Mouse (Mus musculus) kidney, adult 2 months (tissue): Measurements from ENCODE around the gene Ptrhd1. TPM values are rescaled to one million over a fixed set of nuclear protein-coding genes. Genes with fewer than 3 reads are reported as not detected.
A peak's percentile ranks its signal among the peaks of the same experiment; 100 is the strongest.

ENCODE experiments used
- DNase-seq: peaks from one replicate; pipeline ENCODE4 v3.0.0; 2021
- H3K27ac ChIP-seq: fragments of 200-500 bp; 2 replicates; pipeline ENCODE4 v1.5.1; 2012; ENCODE audit warnings: low read depth, low read length, control low read depth, inconsistent platforms; ENCODE audit not compliant: insufficient read depth
- H3K27me3 ChIP-seq: fragments of 200-500 bp; replicated peaks from 2 replicates; pipeline ENCODE4 v1.6.1; 2012; ENCODE audit warnings: mild to moderate bottlenecking, moderate library complexity, low read length, inconsistent platforms; ENCODE audit not compliant: control insufficient read depth, insufficient read depth
- H3K36me3 ChIP-seq: fragments of 200-500 bp; 2 replicates; pipeline ENCODE4 v1.6.1; 2012; ENCODE audit warnings: mild to moderate bottlenecking, moderate library complexity, low read length, inconsistent platforms; ENCODE audit not compliant: control insufficient read depth, insufficient read depth
- H3K4me1 ChIP-seq: fragments of 200-500 bp; 2 replicates; pipeline ENCODE4 v1.6.1; 2011; ENCODE audit warnings: low read length; ENCODE audit not compliant: control insufficient read depth, insufficient read depth
- H3K4me3 ChIP-seq: fragments of 200-500 bp; 2 replicates; pipeline ENCODE4 v1.5.1; 2011; ENCODE audit warnings: mild to moderate bottlenecking, low read depth, low read length, control low read depth; ENCODE audit not compliant: insufficient read depth
- CTCF ChIP-seq: fragments of 200-500 bp; conservative IDR thresholded peaks from 2 replicates; pipeline ENCODE4 v1.5.1; 2011; ENCODE audit warnings: low read depth, mild to moderate bottlenecking, control low read depth, low read length, moderate library complexity, mixed read lengths; ENCODE audit not compliant: insufficient read depth, insufficient read length
- POLR2A ChIP-seq: fragments of 200-500 bp; IDR thresholded peaks from one replicate; pipeline ENCODE4 v1.6.1; 2011; ENCODE audit warnings: low read depth, low read length, control low read depth
- WGBS: fragments of 180-500 bp; shearing (Covaris S2); methylation state at CpG from one replicate; pipeline ENCODE4 v1.1.7; 2018; 5-methylcytosine and 5-hydroxymethylcytosine counted together
- polyA plus RNA-seq: library from polyadenylated mRNA; depleted of rRNA; stranded (reverse); fragments of >200 nt; gene quantifications from 2 replicates; pipeline ENCODE4 v1.2.3, GENCODE M21; 2012

Ptrhd1 gene
- polyA plus RNA-seq, 1 experiment: 4.2 TPM

DNA sequence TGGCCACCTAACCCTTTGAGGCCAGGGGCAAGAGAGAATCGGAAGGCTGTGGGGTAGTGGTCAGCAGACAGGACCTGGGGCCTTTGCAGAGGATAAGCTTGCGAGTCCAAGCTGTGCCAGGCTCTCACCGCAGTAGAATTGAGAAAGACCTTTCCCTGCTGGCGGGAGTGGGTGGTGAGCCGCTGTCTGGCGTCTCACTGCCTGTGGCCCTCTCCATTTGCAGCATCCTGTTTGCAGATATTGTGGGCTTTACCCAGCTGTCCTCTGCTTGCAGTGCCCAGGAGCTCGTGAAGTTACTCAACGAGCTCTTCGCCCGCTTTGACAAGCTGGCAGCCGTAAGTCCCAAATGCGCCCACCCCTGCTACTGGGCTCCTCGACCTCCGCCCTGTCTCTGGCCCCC, 39.2 kb upstream of the Ptrhd1 start:
- Histone ChIP-seq H3K27me3 (no peaks in the 10 kb centered on the region), H3K27ac (no peak overlapping the region), H3K4me1 (no peaks in the 10 kb centered on the region), H3K36me3 (no peaks in the 10 kb centered on the region), H3K4me3 (no peak overlapping the region)
- no peak for TF ChIP-seq POLR2A
- TF ChIP-seq CTCF: no peak
- 91% methylated on average over 14 of the region's 14 CpGs for WGBS
- DNase-seq: no peak

DNA sequence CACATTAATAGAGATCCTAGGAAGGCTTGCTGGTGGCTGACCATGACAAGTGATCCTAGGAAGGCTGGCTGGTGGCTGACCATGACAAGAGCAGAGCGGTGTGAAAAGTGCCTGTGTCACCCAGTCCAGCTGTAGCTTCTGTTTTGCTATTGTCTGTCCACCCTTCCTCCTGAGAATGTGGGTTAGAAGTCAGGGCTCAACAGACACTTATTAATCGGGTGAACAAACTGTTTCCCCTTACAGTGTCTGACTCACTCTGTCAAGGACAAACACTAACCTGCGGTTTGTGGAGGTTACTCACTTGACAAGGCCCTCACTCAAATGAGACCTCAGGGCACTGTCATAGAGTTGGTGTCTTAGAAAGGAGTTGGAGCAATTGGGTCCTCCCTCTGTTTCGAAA, 35.1 kb upstream of the Ptrhd1 start:
- TF ChIP-seq CTCF (no peak), POLR2A (no peak)
- Histone ChIP-seq H3K4me1 (no peaks in the 10 kb centered on the region), H3K36me3 (no peaks in the 10 kb centered on the region), H3K27me3 (no peaks in the 10 kb centered on the region), H3K27ac (no peak overlapping the region), H3K4me3 (no peak overlapping the region)
- 82% methylated on average over 4 of the region's 4 CpGs for WGBS
- DNase-seq: no peak

DNA sequence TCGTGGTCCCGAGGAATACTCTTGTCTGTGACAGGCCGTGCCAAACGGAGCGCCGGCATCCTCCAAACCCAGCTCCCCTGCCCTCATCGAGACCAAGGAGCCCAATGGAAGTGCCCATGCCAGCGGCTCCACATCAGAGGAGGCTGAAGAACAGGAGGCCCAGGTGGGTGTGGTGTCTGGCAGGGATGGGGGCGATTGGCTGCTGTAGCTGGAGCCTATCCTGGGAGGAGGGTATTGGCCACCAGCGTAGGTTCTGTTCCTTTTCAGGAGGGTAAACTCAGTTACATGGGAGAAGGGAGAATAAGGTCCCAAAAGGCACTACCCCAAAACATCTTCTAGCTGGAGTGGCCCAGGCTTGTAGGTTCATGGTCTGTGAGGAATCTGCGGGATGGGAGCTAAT, 34.6 kb upstream of the Ptrhd1 start:
- H3K4me3 ChIP-seq: no peak overlapping the region
- no peak for DNase-seq
- TF ChIP-seq CTCF (no peak), POLR2A (no peak)
- no peaks in the 10 kb centered on the region for H3K4me1 ChIP-seq
- H3K36me3 ChIP-seq: no peaks in the 10 kb centered on the region
- no peak overlapping the region for H3K27ac ChIP-seq
- no peaks in the 10 kb centered on the region for H3K27me3 ChIP-seq
- WGBS: 95% methylated on average over 11 of the region's 11 CpGs

DNA sequence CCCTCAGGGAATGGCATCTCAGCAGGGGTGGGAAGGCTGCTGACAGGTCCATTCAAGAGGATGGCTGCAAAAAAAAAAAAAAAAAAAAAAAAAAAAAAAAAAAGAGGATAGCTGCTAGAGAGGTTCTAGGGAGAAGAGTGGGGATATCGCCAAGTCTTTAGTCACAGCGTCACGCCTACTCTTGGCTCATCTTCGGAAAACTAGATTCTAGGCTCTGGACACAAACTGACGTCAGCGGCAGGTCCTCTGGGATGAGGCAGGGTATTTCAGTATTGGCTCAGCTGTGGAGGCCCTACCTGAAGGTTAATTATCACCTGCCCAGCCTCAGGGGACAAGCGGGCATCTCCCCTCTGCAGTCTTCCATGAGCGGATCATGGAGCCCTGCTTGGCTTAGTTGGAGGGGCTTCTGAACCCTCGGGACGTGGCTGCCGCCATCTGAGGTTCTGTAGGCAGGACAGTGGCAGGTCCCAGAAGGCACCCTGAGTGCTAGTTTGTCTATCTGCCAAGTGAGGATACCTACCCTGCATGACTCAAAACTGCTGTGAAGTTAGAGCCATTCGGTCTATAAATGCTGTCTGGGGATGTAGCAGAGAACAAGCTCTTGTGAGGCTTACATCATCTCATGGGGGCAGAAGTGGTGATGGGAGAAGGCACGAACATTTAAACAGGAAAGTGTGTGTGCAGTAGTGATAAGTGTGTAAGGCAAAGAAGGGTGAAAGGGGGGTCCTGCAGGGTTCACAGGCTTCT, 32.2 kb upstream of the Ptrhd1 start:
- Histone ChIP-seq H3K27me3 (no peaks in the 10 kb centered on the region), H3K4me3 (no peak overlapping the region), H3K4me1 (no peaks in the 10 kb centered on the region), H3K27ac (no peak overlapping the region), H3K36me3 (no peaks in the 10 kb centered on the region)
- no peak for DNase-seq
- TF ChIP-seq POLR2A: no peak
- TF ChIP-seq CTCF: no peak
- 93% methylated on average over 13 of the region's 13 CpGs for WGBS

DNA sequence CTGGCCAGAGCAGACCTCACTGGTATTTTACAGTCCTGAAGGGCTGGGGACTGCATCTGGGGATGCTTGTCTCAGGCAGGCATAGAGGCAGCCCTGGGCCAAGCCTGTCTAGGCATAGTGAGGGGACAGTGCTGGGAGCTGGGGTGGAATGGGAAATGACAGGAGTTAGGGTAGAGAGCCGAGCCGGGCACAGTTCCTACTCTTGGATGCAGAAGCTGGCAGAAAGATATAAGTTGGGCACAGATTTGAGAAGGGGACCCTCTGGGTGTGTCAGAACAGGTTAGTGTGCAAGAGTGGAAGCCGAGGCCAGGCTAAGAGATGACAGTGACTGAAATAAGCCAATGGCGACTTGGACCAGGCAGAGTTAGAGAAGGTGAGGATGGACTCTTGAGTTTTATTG, 31.6 kb upstream of the Ptrhd1 start:
- no peak for TF ChIP-seq CTCF
- Histone ChIP-seq H3K36me3 (no peaks in the 10 kb centered on the region), H3K27ac (no peak overlapping the region), H3K4me3 (no peak overlapping the region), H3K4me1 (no peaks in the 10 kb centered on the region), H3K27me3 (no peaks in the 10 kb centered on the region)
- WGBS: 90% methylated on average over 4 of the region's 4 CpGs
- no peak for DNase-seq

DNA sequence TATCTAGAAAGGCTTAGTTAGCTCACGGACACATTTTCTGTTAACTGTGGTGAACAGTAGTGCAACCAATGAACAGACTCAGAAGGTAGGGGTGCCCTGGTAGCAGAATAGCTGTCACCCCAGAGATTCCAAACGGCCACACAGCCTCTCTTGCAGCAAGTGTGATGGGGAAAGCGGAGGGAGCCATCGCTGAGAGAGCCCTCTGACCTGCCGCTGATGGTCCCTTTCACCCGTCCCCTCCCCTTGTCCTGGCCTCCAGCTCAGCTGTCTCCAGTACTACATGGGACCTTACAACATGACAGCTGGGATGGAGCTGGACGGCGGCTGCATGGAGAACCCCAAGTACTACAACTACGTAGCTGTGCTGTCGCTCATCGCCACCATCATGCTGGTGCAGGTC, 27.7 kb upstream of the Ptrhd1 start:
- Histone ChIP-seq H3K4me1 (no peaks in the 10 kb centered on the region), H3K36me3 (no peaks in the 10 kb centered on the region), H3K27me3 (no peaks in the 10 kb centered on the region), H3K27ac (no peak overlapping the region), H3K4me3 (no peak overlapping the region)
- 97% methylated on average over 11 of the region's 11 CpGs for WGBS
- TF ChIP-seq CTCF: no peak
- no peak for TF ChIP-seq POLR2A
- DNase-seq: no peak

DNA sequence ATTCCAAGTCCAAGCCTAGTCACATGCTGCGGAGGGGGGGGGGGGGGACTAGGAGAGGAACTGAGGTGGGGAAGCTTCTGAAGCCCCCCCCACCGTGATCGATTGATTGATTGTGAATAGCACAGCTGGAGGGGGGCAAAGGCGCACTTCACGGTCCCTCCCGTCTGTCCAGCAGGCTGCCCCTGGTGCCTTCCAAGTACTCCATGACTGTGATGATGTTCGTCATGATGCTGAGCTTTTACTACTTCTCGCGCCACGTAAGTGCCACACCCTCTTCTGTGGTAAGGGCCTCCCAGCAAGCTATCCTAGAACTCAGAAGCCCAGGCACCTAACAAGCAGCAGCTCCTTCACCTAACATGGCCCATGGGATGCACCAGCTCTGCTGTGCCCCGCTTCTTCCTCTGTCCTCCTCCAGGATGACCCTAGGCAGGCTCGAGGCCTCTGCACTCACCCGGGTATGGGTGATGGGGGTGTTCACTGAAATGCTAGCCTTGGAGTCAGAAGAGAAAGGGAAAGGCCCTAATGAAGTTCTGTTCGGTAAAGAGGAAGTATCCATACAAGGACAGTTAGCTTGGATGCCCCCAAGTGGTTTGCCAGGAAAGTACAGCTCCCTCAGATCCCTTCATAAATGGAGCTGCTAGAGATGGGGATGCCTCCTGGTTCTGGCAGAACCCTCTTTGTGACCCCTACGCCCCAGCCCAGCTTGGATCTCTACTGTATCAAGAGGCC, 25.3 kb upstream of the Ptrhd1 start:
- DNase-seq: peak; percentile 54
- no peaks in the 10 kb centered on the region for H3K36me3 ChIP-seq

More for the DNA sequence above, 25.3 kb upstream of the Ptrhd1 start:
- TF ChIP-seq POLR2A: no peak
- TF ChIP-seq CTCF: peak; percentile 44
- H3K4me3 ChIP-seq: no peak overlapping the region
- no peaks in the 10 kb centered on the region for H3K27me3 ChIP-seq
- no peaks in the 10 kb centered on the region for H3K4me1 ChIP-seq
- no peak overlapping the region for H3K27ac ChIP-seq
- WGBS: 81% methylated on average over 15 of the region's 15 CpGs
